ENCODE assay signal across 10 mouse cellular contexts in genomic region chr8:84982499-84983011, GRCm38 (mm10). TPM values are rescaled to one million over a fixed set of nuclear protein-coding genes. Genes with fewer than 3 reads are reported as not detected.
A peak's percentile ranks its signal among the peaks of the same experiment; 100 is the strongest.
DNase-seq lines count a peak whose midpoint lies in the region; ATAC-seq and TF ChIP-seq lines count a peak whose summit lies in the region.
"Had no signal": no experiment of that assay in that cellular context is flagged by ENCODE, and none has a peak within 500 bp of the region (broad histone marks: within the 10 kb centered on the region; RNA-seq: fewer than 3 reads in every experiment).

No protein-coding gene starts in this region.

- H3K36me3 ChIP-seq in kidney, adult 2 months (ENCODE audit: control insufficient read depth, insufficient read depth, low read length): no peaks in the 10 kb centered on the region
- H3K36me3 ChIP-seq in kidney, embryonic 14.5 days (ENCODE audit: control insufficient read depth, insufficient read depth, low read length): no peaks in the 10 kb centered on the region
- no peaks in the 10 kb centered on the region for H3K36me3 ChIP-seq in G1E (replicated peaks)
- no peaks in the 10 kb centered on the region for H3K36me3 ChIP-seq in liver, embryonic 14.5 days (replicated peaks; ENCODE audit: control insufficient read depth, insufficient read depth, low read depth)

- ATAC-seq in kidney, embryonic 14.5 days (ENCODE audit: low FRiP score, low TSS enrichment): no peak
- no peak for ATAC-seq in G1E (ENCODE audit: extremely low read depth, insufficient number of reproducible peaks, low FRiP score, poor library complexity, severe bottlenecking)
- no peak for ATAC-seq in liver, embryonic 14.5 days (ENCODE audit: insufficient read depth)

- no peak overlapping the region for H3K9ac ChIP-seq in kidney, embryonic 14.5 days (ENCODE audit: low read depth, low read length)
- peak overlapping the region; percentile 29; the same call in 1 of the 2 replicates for H3K9ac ChIP-seq in liver, embryonic 14.5 days (replicated peaks)

- no peak for DNase-seq in kidney, adult 2 months
- DNase-seq in 3134 (ENCODE audit: extremely low read depth, insufficient read length, low spot score): peak; percentile 33
- DNase-seq in G1E (ENCODE audit: low spot score): no peak
- DNase-seq in liver, embryonic 14.5 days (ENCODE audit: low read depth in 3 of 3, low spot score in 3 of 3): no peak
- no peak for DNase-seq in left cerebral cortex, adult 9 months (ENCODE audit: low spot score in 2 of 2)
- DNase-seq in frontal cortex, postnatal 10 days (ENCODE audit: low spot score in 2 of 2): no peak
- no peak for DNase-seq in adrenal gland, adult 2 months
- DNase-seq: gastrocnemius, postnatal 10 days had no signal

- H3K9me3 ChIP-seq in kidney, embryonic 14.5 days (ENCODE audit: control insufficient read depth, low read length): no peaks in the 10 kb centered on the region
- no peaks in the 10 kb centered on the region for H3K9me3 ChIP-seq in G1E (replicated peaks)
- no peaks in the 10 kb centered on the region for H3K9me3 ChIP-seq in liver, embryonic 14.5 days (ENCODE audit: control insufficient read depth, low read length)

- TF ChIP-seq EP300 in liver, embryonic 14.5 days (IDR thresholded peaks at IDR 0.05; ENCODE audit: low read depth): no peak

- no peak overlapping the region for H3K4me3 ChIP-seq in kidney, adult 2 months (ENCODE audit: insufficient read depth, low read depth, low read length)
- H3K4me3 ChIP-seq in kidney, embryonic 14.5 days (ENCODE audit: low read length): no peak overlapping the region
- H3K4me3 ChIP-seq in G1E (ENCODE audit: low read depth, low read length): peak overlapping the region; percentile 25; the same call in 1 of the 2 replicates
- no peak overlapping the region for H3K4me3 ChIP-seq in liver, embryonic 14.5 days (ENCODE audit: insufficient read depth in 1 of 2, low read depth in 2 of 2, low read length in 2 of 2)

- peak overlapping the region; percentile 98 for H3K27ac ChIP-seq in kidney, adult 2 months (ENCODE audit: insufficient read depth, low read depth, low read length)
- H3K27ac ChIP-seq in kidney, embryonic 14.5 days (ENCODE audit: low read depth, low read length): no peak overlapping the region
- no peak overlapping the region for H3K27ac ChIP-seq in liver, embryonic 14.5 days

- 45% methylated on average over 3 of the region's 3 CpGs for WGBS in kidney, adult 2 months
- WGBS in kidney, embryonic 14.5 days: 73% methylated on average over 3 of the region's 3 CpGs
- 32% methylated on average over 3 of the region's 3 CpGs for WGBS in liver, embryonic 14.5 days (ENCODE audit: insufficient replicate concordance)

- H3K4me1 ChIP-seq in kidney, adult 2 months (ENCODE audit: control insufficient read depth, insufficient read depth, low read length): peaks cover 49% of the 10 kb centered on the region
- peaks cover 63% of the 10 kb centered on the region for H3K4me1 ChIP-seq in kidney, embryonic 14.5 days (ENCODE audit: control insufficient read depth, insufficient read depth, low read length)
- H3K4me1 ChIP-seq in G1E (ENCODE audit: insufficient read depth, low read depth, low read length): peaks cover 95% of the 10 kb centered on the region
- peaks cover 46 to 53% of the 10 kb centered on the region in 2 experiments for H3K4me1 ChIP-seq in liver, embryonic 14.5 days (replicated peaks; ENCODE audit: control insufficient read depth in 2 of 2, insufficient read depth in 2 of 2, low read length in 1 of 2)

- no peak for TF ChIP-seq CTCF in kidney, adult 2 months (conservative IDR thresholded peaks at IDR 0.05; ENCODE audit: insufficient read depth, insufficient read length, low read depth, low read length)
- no peak for TF ChIP-seq CTCF in G1E (IDR thresholded peaks at IDR 0.05; ENCODE audit: low read depth, low read length)
- TF ChIP-seq CTCF in liver, embryonic 14.5 days (IDR thresholded peaks at IDR 0.05; ENCODE audit: low read depth): no peak

- no peak for TF ChIP-seq POLR2A in kidney, adult 2 months (IDR thresholded peaks at IDR 0.05; ENCODE audit: low read depth, low read length)

- no peak overlapping the region for H3K4me2 ChIP-seq in kidney, embryonic 14.5 days (replicated peaks; ENCODE audit: low read depth, low read length)
- H3K4me2 ChIP-seq in liver, embryonic 14.5 days (ENCODE audit: low read depth): no peak overlapping the region

- H3K27me3 ChIP-seq in kidney, adult 2 months (replicated peaks; ENCODE audit: control insufficient read depth, insufficient read depth, low read length): no peaks in the 10 kb centered on the region
- H3K27me3 ChIP-seq in kidney, embryonic 14.5 days (ENCODE audit: control insufficient read depth, insufficient read depth, low read length): no peaks in the 10 kb centered on the region
- H3K27me3 ChIP-seq in G1E (ENCODE audit: insufficient read depth, low read length): no peaks in the 10 kb centered on the region
- H3K27me3 ChIP-seq in liver, embryonic 14.5 days (ENCODE audit: control insufficient read depth, insufficient read depth, low read length): no peaks in the 10 kb centered on the region

RNA-seq across cellular contexts. Expression of gene Junb, which starts 4.0 kb away (rescaled TPM):
- 19.2 and 20.9 TPM in 2 replicates for polyA plus RNA-seq in kidney, adult 2 months (2012; rRNA removed)
- polyA plus RNA-seq in kidney, embryonic 14.5 days (2014; fragmentation: Nextera tagmentation; extraction: Ambion mirVana): 7.3 and 10.0 TPM in 2 replicates
- total RNA-seq in G1E (2014; fragmentation: Nextera tagmentation) (25.6 and 38.5 TPM in 2 replicates), G1E (2017) (23.8 and 33.6 TPM in 2 replicates)
- polyA plus RNA-seq in G1E (2012): 66.8 and 78.5 TPM in 2 replicates
- 8.3 and 10.5 TPM in 2 replicates for polyA plus RNA-seq in liver, embryonic 14.5 days (2012; rRNA removed)
- 10.5 and 11.2 TPM in 2 replicates for polyA plus RNA-seq in liver, embryonic 14.5 days (2014; fragmentation: Nextera tagmentation; extraction: Ambion mirVana)
- total RNA-seq in adrenal gland, adult 2 months (2021): 10 to 100 TPM; 37.0 to 90.7 TPM
- 78.9 and 91.4 TPM in 2 replicates for polyA plus RNA-seq in adrenal gland, adult 2 months (2012; rRNA removed)

RNA-seq across cellular contexts. Expression of gene Hook2, which starts 7.8 kb away (rescaled TPM):
- 34.5 and 34.6 TPM in 2 replicates for polyA plus RNA-seq in kidney, adult 2 months (2012; rRNA removed)
- polyA plus RNA-seq in kidney, embryonic 14.5 days (2014; fragmentation: Nextera tagmentation; extraction: Ambion mirVana): 14.6 and 18.7 TPM in 2 replicates
- 2.7 and 3.4 TPM in 2 replicates for total RNA-seq in G1E (2014; fragmentation: Nextera tagmentation)
- total RNA-seq in G1E (2017): 7.9 and 8.2 TPM in 2 replicates
- polyA plus RNA-seq in G1E (2012): 12.2 and 12.7 TPM in 2 replicates
- 2.3 and 4.3 TPM in 2 replicates for polyA plus RNA-seq in liver, embryonic 14.5 days (2012; rRNA removed)
- polyA plus RNA-seq in liver, embryonic 14.5 days (2014; fragmentation: Nextera tagmentation; extraction: Ambion mirVana): 3.2 and 4.3 TPM in 2 replicates
- total RNA-seq in adrenal gland, adult 2 months (2021): 1 to 10 TPM; 6.1 to 6.2 TPM
- 6.5 and 6.7 TPM in 2 replicates for polyA plus RNA-seq in adrenal gland, adult 2 months (2012; rRNA removed)

RNA-seq across cellular contexts. Expression of gene Rnaseh2a, which starts 13.0 kb away (rescaled TPM):
- polyA plus RNA-seq in kidney, adult 2 months (2012; rRNA removed): 29.4 and 34.4 TPM in 2 replicates
- polyA plus RNA-seq in kidney, embryonic 14.5 days (2014; fragmentation: Nextera tagmentation; extraction: Ambion mirVana): 143 and 154 TPM in 2 replicates
- total RNA-seq in G1E (2014; fragmentation: Nextera tagmentation): 162 and 174 TPM in 2 replicates
- total RNA-seq in G1E (2017): 94.1 and 132 TPM in 2 replicates
- polyA plus RNA-seq in G1E (2012): 477 and 636 TPM in 2 replicates
- 49.3 and 56.2 TPM in 2 replicates for polyA plus RNA-seq in liver, embryonic 14.5 days (2012; rRNA removed)
- 107 and 125 TPM in 2 replicates for polyA plus RNA-seq in liver, embryonic 14.5 days (2014; fragmentation: Nextera tagmentation; extraction: Ambion mirVana)
- 100 to 1,000 TPM in 1 of 2 experiments, 10 to 100 TPM in 1; 87.7 to 112 TPM for total RNA-seq in adrenal gland, adult 2 months (2021)
- polyA plus RNA-seq in adrenal gland, adult 2 months (2012; rRNA removed): 61.7 and 76.6 TPM in 2 replicates

RNA-seq across cellular contexts. Expression of gene Prdx2, which starts 13.2 kb away (rescaled TPM):
- 304 and 376 TPM in 2 replicates for polyA plus RNA-seq in kidney, adult 2 months (2012; rRNA removed)
- polyA plus RNA-seq in kidney, embryonic 14.5 days (2014; fragmentation: Nextera tagmentation; extraction: Ambion mirVana): 965 and 1,048 TPM in 2 replicates
- total RNA-seq in G1E (2014; fragmentation: Nextera tagmentation) (134 and 185 TPM in 2 replicates), G1E (2017) (299 and 388 TPM in 2 replicates)
- polyA plus RNA-seq in G1E (2012): 19.6 and 86.4 TPM in 2 replicates
- polyA plus RNA-seq in liver, embryonic 14.5 days (2012; rRNA removed): 1,117 and 1,155 TPM in 2 replicates
- 2,207 and 2,282 TPM in 2 replicates for polyA plus RNA-seq in liver, embryonic 14.5 days (2014; fragmentation: Nextera tagmentation; extraction: Ambion mirVana)
- total RNA-seq in adrenal gland, adult 2 months (2021): 100 to 1,000 TPM; 671 to 700 TPM
- 181 and 240 TPM in 2 replicates for polyA plus RNA-seq in adrenal gland, adult 2 months (2012; rRNA removed)

RNA-seq across cellular contexts. Expression of gene Gm49661, which starts 13.3 kb away (rescaled TPM):
- not detected in 2 replicates for polyA plus RNA-seq in kidney, adult 2 months (2012; rRNA removed)
- not detected in 2 replicates for polyA plus RNA-seq in kidney, embryonic 14.5 days (2014; fragmentation: Nextera tagmentation; extraction: Ambion mirVana)
- total RNA-seq in G1E (2014; fragmentation: Nextera tagmentation) (not detected in 2 replicates), G1E (2017) (not detected in 2 replicates)
- not detected in 2 replicates for polyA plus RNA-seq in G1E (2012)
- polyA plus RNA-seq in liver, embryonic 14.5 days (2012; rRNA removed): not detected in 2 replicates
- not detected in 2 replicates for polyA plus RNA-seq in liver, embryonic 14.5 days (2014; fragmentation: Nextera tagmentation; extraction: Ambion mirVana)
- 1 to 10 TPM; 2.1 to 2.4 TPM for total RNA-seq in adrenal gland, adult 2 months (2021)
- polyA plus RNA-seq in adrenal gland, adult 2 months (2012; rRNA removed): 2.1 TPM in 1 of 2 replicates, not detected in the other
- total RNA-seq: gastrocnemius, postnatal 10 days had no signal
- polyA plus RNA-seq: intestine, embryonic 14.5 days had no signal
